Mouse (Mus musculus): ENCODE results near the gene Pdlim1. TPM values are rescaled to one million over a fixed set of nuclear protein-coding genes. Genes with fewer than 3 reads are reported as not detected.

Gene Pdlim1
- polyA plus RNA-seq, 1 experiment: 29.5 TPM

DNA sequence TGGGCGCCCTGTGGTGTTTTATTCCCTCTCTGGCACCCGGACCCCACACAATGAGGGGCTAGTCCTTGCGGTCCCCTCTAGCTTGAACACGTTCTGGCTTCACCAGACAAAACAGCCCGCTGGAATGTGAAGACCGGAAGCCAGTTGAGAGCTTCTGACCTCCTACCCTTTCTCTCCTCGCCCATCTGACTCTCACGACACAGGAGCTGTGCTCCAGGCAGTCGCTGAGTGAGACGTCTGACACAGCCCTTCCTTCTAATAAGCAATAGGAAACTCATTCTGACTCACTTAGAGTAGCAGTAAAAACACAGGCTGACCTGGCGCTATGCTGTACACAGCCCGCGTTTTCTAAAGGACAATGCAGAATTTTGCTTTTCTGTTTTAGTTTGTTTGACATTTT, 17.9 kb downstream of the Pdlim1 start:
- TF ChIP-seq POLR2A (IDR thresholded peaks at IDR 0.05; ENCODE audit: extremely low read depth, insufficient read depth, low read length) (no peak), CTCF (IDR thresholded peaks at IDR 0.05; ENCODE audit: extremely low read depth, insufficient read depth, low read length) (no peak)
- Histone ChIP-seq H3K27ac (ENCODE audit: insufficient read depth, low read length) (no peak overlapping the region), H3K4me1 (ENCODE audit: control insufficient read depth, insufficient read depth, low read length) (no peaks in the 10 kb centered on the region), H3K4me3 (ENCODE audit: insufficient read depth, low read length) (no peak overlapping the region)

DNA sequence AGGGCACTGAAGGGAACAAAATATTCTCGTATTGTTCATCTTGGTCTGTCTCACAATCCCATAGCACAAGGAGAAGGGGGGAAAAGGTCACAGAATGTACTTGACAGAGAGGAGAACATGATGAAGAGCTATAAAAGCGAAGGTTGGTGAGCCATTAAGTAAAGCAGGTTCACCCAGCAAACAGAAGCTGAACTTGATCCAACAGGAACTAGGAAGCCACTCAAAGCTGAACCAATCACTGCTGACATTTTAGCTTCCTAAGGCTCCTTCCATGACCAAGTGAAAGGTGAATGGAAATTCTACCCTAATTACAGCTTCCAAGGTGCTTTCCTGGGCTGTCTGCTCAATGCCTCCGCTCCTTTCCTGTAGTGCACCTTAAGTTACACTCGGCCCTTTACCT, 20.5 kb downstream of the Pdlim1 start:
- H3K4me3 ChIP-seq (ENCODE audit: insufficient read depth, low read length): no peak overlapping the region
- no peak overlapping the region for H3K27ac ChIP-seq (ENCODE audit: insufficient read depth, low read length)
- H3K4me1 ChIP-seq (ENCODE audit: control insufficient read depth, insufficient read depth, low read length): no peaks in the 10 kb centered on the region
- TF ChIP-seq POLR2A (IDR thresholded peaks at IDR 0.05; ENCODE audit: extremely low read depth, insufficient read depth, low read length) (no peak), CTCF (IDR thresholded peaks at IDR 0.05; ENCODE audit: extremely low read depth, insufficient read depth, low read length) (no peak)

DNA sequence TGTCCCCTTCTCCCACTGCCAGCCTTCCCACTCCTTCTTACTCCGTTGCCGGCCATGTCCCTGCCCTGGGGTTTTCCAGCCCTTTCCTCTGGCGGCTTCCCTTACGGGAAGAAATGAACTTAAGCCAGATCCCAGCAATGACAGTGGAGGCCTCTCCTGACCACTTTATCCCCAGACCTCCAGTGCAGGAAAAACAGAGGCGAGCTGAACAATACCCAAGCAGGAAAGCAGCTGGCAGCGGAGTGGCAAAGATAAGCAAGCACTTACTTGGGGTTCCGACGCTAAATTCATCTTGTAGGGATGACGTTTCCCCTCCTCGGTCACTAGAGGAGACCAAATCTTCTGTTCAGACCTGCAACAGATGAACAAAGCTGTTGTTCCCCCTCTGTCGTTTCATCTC, 22.3 kb downstream of the Pdlim1 start:
- Histone ChIP-seq H3K4me3 (ENCODE audit: insufficient read depth, low read length) (no peak overlapping the region), H3K27ac (ENCODE audit: insufficient read depth, low read length) (no peak overlapping the region)

DNA sequence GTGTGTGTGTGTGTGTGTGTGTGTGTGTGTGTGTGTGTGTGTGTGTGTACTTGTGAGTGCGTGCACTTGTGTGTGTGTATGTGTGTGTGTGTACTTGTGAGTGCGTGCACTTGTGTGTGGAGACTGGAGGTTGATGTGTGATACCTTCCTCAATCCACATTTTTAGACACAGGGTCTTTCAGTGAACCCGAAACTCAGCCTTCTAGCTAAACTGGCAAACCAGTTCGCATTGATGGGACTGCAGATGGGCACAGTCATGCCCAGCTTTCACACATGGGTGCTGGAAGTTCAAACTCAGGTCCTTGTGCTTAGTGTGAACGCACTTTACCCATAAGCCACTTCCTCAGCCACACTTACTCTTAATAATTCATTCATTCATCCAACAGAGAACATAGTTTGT, 23.2 kb downstream of the Pdlim1 start:
- no peaks in the 10 kb centered on the region for H3K4me1 ChIP-seq (ENCODE audit: control insufficient read depth, insufficient read depth, low read length)
- TF ChIP-seq POLR2A (IDR thresholded peaks at IDR 0.05; ENCODE audit: extremely low read depth, insufficient read depth, low read length) (no peak), CTCF (IDR thresholded peaks at IDR 0.05; ENCODE audit: extremely low read depth, insufficient read depth, low read length) (no peak)
- H3K4me3 ChIP-seq (ENCODE audit: insufficient read depth, low read length): no peak overlapping the region
- H3K27ac ChIP-seq (ENCODE audit: insufficient read depth, low read length): no peak overlapping the region

More for the DNA sequence above, 22.3 kb downstream of the Pdlim1 start:
- H3K4me1 ChIP-seq (ENCODE audit: control insufficient read depth, insufficient read depth, low read length): no peaks in the 10 kb centered on the region
- no peak for TF ChIP-seq CTCF (IDR thresholded peaks at IDR 0.05; ENCODE audit: extremely low read depth, insufficient read depth, low read length)
- no peak for TF ChIP-seq POLR2A (IDR thresholded peaks at IDR 0.05; ENCODE audit: extremely low read depth, insufficient read depth, low read length)

DNA sequence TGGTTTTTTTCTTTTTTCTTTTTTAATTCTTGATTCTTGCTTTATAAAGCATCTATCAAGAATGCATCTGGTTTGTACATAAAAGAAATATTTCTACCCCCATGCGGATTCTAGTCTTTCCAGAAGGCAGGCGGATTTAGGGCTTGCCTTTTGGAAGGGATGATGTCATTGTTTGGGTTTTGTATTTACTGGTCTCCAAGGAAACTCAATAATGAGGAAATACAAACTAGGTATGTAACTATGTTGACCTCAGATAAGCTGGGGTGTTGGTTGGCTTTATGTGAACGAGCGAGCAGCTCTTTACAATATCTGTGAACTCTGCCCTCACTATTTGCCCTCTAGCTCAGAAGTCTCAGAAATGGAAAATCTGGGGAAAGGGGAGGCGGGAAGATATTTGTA, 24.4 kb downstream of the Pdlim1 start:
- Histone ChIP-seq H3K4me3 (ENCODE audit: insufficient read depth, low read length) (no peak overlapping the region), H3K4me1 (ENCODE audit: control insufficient read depth, insufficient read depth, low read length) (no peaks in the 10 kb centered on the region), H3K27ac (ENCODE audit: insufficient read depth, low read length) (no peak overlapping the region)
- TF ChIP-seq CTCF (IDR thresholded peaks at IDR 0.05; ENCODE audit: extremely low read depth, insufficient read depth, low read length) (no peak), POLR2A (IDR thresholded peaks at IDR 0.05; ENCODE audit: extremely low read depth, insufficient read depth, low read length) (no peak)

DNA sequence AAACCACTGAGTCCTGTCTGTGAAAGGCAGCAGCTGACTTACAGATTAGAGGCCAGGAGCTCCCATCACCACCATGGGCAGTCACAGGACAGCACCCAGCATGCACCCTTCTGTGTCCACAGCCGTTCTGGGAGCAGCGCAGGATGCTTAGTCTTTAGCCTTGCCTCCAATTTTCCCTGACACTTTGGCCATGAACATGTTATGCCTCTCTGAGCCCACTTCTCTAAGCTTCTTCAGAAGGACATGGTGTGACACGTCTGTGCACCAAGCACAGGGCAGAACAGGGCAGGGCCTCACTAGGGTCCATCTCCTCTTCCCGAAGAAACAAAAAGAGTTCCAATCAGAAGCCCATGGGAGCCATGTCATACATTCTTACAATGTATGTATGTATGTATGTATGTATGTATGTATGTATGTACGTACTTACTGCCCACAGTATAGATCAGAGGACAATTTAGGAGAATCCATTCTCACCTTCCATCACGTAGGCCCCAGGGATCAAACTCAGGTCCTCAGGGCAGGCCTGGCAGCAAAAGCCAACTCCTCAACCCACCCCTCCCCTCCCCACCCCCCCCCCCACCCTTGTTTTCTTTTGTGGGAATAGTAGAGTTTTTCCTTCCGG, 24.9 kb downstream of the Pdlim1 start:
- H3K27ac ChIP-seq (ENCODE audit: insufficient read depth, low read length): no peak overlapping the region
- no peak overlapping the region for H3K4me3 ChIP-seq (ENCODE audit: insufficient read depth, low read length)
- no peaks in the 10 kb centered on the region for H3K4me1 ChIP-seq (ENCODE audit: control insufficient read depth, insufficient read depth, low read length)
- no peak for TF ChIP-seq CTCF (IDR thresholded peaks at IDR 0.05; ENCODE audit: extremely low read depth, insufficient read depth, low read length)

DNA sequence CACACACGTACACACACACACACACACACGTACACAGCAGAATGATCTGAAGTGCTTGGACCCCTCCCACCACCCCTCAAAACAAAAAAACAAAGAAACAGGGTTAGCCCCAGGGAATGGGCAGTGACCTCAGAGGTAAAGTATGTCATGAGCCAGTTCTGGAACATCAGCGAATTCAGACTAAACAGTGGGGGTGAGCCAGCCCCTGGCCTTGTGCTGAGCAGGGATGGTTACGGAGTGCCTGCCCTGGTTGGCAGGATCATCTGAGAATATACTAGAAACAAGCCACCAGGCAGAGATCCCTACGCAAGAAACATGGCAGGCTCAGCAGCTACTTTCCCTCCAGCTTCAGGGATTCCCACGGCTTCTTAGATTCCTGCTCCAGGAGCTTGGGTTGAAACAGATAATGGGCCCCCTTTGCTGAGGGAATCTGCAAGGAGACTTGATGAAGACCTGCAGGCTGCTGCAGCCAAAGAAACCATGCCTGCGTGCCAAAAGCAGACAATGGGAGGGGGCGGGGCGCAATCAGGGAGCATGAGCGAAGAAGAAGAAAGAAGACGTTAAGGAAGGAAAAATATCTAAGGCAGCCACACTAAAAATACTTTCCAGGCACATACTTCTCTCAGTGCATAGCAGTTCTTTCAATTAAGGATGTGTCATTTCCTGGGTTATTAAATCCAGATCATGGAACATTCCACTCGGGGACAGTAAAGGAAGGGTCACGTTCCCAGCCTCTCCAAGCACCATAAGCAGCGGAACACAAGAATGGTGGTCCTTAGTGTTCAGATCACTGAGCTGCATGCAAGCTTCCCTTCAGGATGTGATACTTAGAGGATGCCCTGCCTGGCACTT, 30.6 kb downstream of the Pdlim1 start:
- no peak for TF ChIP-seq POLR2A (IDR thresholded peaks at IDR 0.05; ENCODE audit: extremely low read depth, insufficient read depth, low read length)
- TF ChIP-seq CTCF (IDR thresholded peaks at IDR 0.05; ENCODE audit: extremely low read depth, insufficient read depth, low read length): no peak
- no peak overlapping the region for H3K4me3 ChIP-seq (ENCODE audit: insufficient read depth, low read length)
- no peaks in the 10 kb centered on the region for H3K4me1 ChIP-seq (ENCODE audit: control insufficient read depth, insufficient read depth, low read length)
- H3K27ac ChIP-seq (ENCODE audit: insufficient read depth, low read length): no peak overlapping the region

DNA sequence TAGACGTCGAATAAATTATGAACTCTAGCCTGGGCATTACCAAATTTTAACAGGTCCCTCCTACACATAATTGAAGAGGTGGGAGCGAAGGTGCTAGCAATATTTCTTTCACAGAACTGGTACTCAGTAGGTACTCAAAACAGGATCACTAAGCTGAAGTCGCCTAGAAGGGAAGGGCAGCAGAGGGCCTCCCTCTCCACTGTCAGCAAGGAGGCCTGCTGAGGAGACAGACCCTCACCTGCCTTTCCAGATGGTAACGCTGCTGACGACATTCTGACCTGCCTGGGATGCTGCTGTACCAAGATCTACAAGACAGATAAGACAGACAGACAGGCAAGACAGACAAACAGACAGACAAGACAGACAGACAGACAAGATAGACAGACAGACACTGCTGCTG, 31.3 kb downstream of the Pdlim1 start:
- no peak for TF ChIP-seq CTCF (IDR thresholded peaks at IDR 0.05; ENCODE audit: extremely low read depth, insufficient read depth, low read length)
- no peak for TF ChIP-seq POLR2A (IDR thresholded peaks at IDR 0.05; ENCODE audit: extremely low read depth, insufficient read depth, low read length)
- Histone ChIP-seq H3K27ac (ENCODE audit: insufficient read depth, low read length) (no peak overlapping the region), H3K4me1 (ENCODE audit: control insufficient read depth, insufficient read depth, low read length) (no peaks in the 10 kb centered on the region), H3K4me3 (ENCODE audit: insufficient read depth, low read length) (no peak overlapping the region)

DNA sequence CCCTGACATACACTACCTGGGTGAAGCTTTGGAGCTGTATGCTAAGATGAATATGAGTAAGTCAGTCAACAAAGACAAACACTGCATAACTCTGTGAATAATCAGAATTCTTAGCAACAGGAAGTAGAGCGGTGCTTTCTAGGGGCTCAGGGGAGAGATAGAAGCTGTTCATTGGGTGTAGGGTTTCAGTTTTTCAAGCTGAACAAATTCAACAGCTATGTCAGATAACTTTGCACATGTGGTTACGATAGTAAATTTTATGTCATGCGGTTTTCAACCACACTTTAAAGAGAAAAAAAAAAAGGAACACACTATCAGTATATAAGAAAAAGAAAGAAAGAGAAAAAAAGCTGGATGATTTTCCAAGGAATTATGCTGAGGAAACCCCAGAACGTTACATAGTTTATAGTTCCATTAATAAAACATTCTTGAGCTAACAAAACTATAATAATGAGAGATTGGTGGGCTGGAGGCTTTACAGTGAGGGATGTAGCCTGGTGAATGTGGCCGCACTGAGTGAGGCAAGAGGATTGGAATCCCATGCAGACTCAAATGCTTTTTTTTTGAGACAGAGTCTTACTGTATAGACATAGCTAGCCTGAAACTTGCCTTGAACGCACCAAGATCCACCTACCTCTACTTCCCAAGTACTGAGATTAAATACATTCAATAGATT, 33.3 kb downstream of the Pdlim1 start:
- Histone ChIP-seq H3K4me1 (ENCODE audit: control insufficient read depth, insufficient read depth, low read length) (no peaks in the 10 kb centered on the region), H3K4me3 (ENCODE audit: insufficient read depth, low read length) (no peak overlapping the region), H3K27ac (ENCODE audit: insufficient read depth, low read length) (no peak overlapping the region)
- TF ChIP-seq CTCF (IDR thresholded peaks at IDR 0.05; ENCODE audit: extremely low read depth, insufficient read depth, low read length) (no peak), POLR2A (IDR thresholded peaks at IDR 0.05; ENCODE audit: extremely low read depth, insufficient read depth, low read length) (no peak)
